Mouse (Mus musculus): ENCODE results near the gene Mvb12a. TPM values are rescaled to one million over a fixed set of nuclear protein-coding genes. Genes with fewer than 3 reads are reported as not detected.

The Mvb12a gene
- polyA plus RNA-seq, 1 experiment from 2014 or later: 133 TPM

DNA sequence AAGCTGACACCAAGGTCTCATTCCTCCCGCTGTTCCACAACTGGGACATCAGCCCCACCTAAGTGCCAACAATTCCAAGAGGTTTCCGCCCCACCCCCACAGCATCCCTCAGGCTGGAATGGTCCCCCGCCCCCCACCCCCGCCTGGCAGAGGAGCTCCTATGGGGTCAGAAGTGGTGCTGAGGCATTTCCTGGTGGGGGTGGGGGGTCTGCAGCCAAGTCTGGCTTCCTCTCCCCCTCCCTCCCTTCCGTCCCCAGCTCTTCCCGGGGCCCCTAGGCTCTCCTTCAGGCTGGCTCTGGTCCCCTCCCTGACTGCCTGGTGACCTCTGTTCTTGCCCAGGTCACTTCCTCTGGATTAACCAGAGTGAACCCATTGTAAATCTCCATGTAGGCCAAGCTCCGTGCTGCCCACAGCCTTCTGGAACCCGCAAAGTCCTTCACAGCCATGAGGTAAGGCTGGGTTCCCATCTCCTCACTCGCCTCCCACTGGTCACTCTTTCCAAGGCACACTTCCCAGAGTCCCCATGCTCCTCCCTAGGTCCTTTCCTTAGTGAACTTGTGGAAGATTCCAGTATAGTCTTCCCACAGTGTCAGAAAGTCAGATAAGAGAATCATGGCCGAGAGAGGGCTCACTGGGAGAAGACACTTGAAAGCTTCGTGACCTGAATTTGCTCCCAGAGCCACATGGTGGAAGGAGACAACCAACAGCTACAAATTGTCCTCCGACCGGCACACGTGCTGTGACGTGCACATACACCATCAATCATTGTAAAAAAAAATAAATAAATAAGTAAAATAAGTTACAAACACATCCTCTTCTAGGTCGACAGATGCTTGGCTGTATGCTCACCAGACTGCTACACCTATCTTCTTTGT lies 43.7 kb upstream of the Mvb12a start:
- TF ChIP-seq CTCF (IDR thresholded peaks at IDR 0.05; ENCODE audit: low read depth): no peak
- Histone ChIP-seq H3K4me3 (ENCODE audit: low read depth, low read length) (no peak overlapping the region), H3K4me2 (replicated peaks; ENCODE audit: low read depth) (no peak overlapping the region), H3K4me1 (replicated peaks; ENCODE audit: control insufficient read depth, insufficient read depth, low read length) (peaks cover 3% of the 10 kb centered on the region), H3K36me3 (ENCODE audit: control insufficient read depth, insufficient read depth) (peaks cover 6% of the 10 kb centered on the region; the same call in 1 of the 2 replicates), H3K27me3 (replicated peaks; ENCODE audit: control insufficient read depth, insufficient read depth, low read length) (no peaks in the 10 kb centered on the region), H3K9me3 (ENCODE audit: control insufficient read depth) (no peaks in the 10 kb centered on the region), H3K27ac (ENCODE audit: low read depth, low read length) (peak overlapping the region; percentile 7; the same call in 1 of the 2 replicates), H3K9ac (ENCODE audit: low read depth, low read length) (no peak overlapping the region)
- 36% methylated on average over 16 of the region's 16 CpGs for WGBS
- no peak for ATAC-seq

DNA sequence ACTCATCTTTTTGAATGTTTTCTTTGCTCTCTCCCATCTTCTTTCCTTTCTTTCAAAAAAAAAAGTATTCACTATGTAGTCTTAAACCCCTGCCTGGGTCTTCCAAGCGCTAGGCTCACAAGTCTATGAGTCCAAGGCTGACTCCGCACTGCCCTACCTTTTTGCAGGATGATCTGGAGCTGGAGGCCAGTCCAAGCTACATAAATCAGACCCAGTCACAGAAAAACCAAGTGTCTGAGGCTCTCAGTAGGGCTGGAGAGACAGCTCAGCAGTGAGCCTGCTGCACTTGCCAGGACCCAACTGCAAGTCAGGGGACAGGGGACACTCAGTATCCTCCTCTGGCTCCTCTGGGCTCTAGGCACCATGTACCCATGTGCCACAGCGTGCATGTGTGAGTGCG lies 38.4 kb upstream of the Mvb12a start:
- Histone ChIP-seq H3K9ac (ENCODE audit: low read depth, low read length) (no peak overlapping the region), H3K36me3 (ENCODE audit: control insufficient read depth, insufficient read depth) (no peaks in the 10 kb centered on the region), H3K27ac (ENCODE audit: low read depth, low read length) (no peak overlapping the region), H3K4me1 (replicated peaks; ENCODE audit: control insufficient read depth, insufficient read depth, low read length) (no peaks in the 10 kb centered on the region), H3K27me3 (replicated peaks; ENCODE audit: control insufficient read depth, insufficient read depth, low read length) (peaks cover 33% of the 10 kb centered on the region), H3K4me3 (ENCODE audit: low read depth, low read length) (no peak overlapping the region), H3K4me2 (replicated peaks; ENCODE audit: low read depth) (no peak overlapping the region), H3K9me3 (ENCODE audit: control insufficient read depth) (no peaks in the 10 kb centered on the region)
- WGBS: 88% methylated on average over 4 of the region's 4 CpGs
- no peak for ATAC-seq
- TF ChIP-seq CTCF (IDR thresholded peaks at IDR 0.05; ENCODE audit: low read depth): no peak

DNA sequence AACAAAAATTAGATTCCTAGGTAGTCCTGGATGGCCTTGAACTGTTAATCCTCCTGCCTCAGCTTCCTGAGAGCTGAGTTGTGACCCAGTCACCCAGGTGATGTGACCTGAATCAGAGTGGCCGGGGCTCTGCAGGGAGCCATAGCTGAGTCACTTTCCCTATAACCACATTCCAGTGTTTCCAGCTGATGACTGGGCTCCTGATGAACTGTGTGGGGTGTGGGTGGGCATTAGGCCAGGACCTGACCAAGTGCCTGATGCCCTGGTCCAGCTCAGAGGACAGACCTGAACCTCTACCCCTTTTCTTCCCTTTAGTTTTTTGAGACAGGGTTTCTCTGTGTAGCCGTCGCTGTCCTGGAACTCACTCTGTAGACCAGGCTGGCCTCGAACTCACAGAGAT lies 37.4 kb upstream of the Mvb12a start:
- Histone ChIP-seq H3K4me1 (replicated peaks; ENCODE audit: control insufficient read depth, insufficient read depth, low read length) (no peaks in the 10 kb centered on the region), H3K9me3 (ENCODE audit: control insufficient read depth) (no peaks in the 10 kb centered on the region), H3K36me3 (ENCODE audit: control insufficient read depth, insufficient read depth) (no peaks in the 10 kb centered on the region), H3K4me2 (replicated peaks; ENCODE audit: low read depth) (no peak overlapping the region), H3K4me3 (ENCODE audit: low read depth, low read length) (no peak overlapping the region), H3K9ac (ENCODE audit: low read depth, low read length) (no peak overlapping the region), H3K27ac (ENCODE audit: low read depth, low read length) (no peak overlapping the region), H3K27me3 (replicated peaks; ENCODE audit: control insufficient read depth, insufficient read depth, low read length) (peaks cover 33% of the 10 kb centered on the region)
- no peak for ATAC-seq
- WGBS: 90% methylated on average over 4 of the region's 4 CpGs
- TF ChIP-seq CTCF (IDR thresholded peaks at IDR 0.05; ENCODE audit: low read depth): no peak

DNA sequence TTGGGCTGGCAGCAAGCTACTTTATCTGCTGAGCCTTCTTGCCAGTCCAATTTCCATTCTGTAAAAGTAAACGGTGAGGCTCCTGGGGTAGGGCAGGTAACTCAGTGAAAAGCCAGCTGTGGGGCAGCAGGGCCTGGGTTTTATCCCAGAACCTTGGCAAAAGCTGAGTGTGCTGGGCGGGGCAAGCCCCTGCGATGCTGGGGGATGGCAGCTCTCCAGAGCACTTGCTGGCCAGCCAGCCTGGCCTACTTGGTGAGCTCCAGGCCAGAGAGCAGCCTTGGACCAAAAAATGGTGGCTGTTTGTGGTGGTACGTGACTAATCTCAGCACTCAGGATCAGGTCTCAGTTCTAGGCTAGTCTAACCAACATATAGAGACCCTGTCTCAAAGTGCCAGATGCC lies 36.7 kb upstream of the Mvb12a start:
- ATAC-seq: no peak
- 71% methylated on average over 4 of the region's 4 CpGs for WGBS
- Histone ChIP-seq H3K9me3 (ENCODE audit: control insufficient read depth) (no peaks in the 10 kb centered on the region), H3K27ac (ENCODE audit: low read depth, low read length) (no peak overlapping the region), H3K4me3 (ENCODE audit: low read depth, low read length) (no peak overlapping the region), H3K9ac (ENCODE audit: low read depth, low read length) (no peak overlapping the region), H3K36me3 (ENCODE audit: control insufficient read depth, insufficient read depth) (no peaks in the 10 kb centered on the region), H3K4me2 (replicated peaks; ENCODE audit: low read depth) (no peak overlapping the region), H3K4me1 (replicated peaks; ENCODE audit: control insufficient read depth, insufficient read depth, low read length) (no peaks in the 10 kb centered on the region), H3K27me3 (replicated peaks; ENCODE audit: control insufficient read depth, insufficient read depth, low read length) (peaks cover 33% of the 10 kb centered on the region)
- no peak for TF ChIP-seq CTCF (IDR thresholded peaks at IDR 0.05; ENCODE audit: low read depth)

- TF ChIP-seq CTCF (IDR thresholded peaks at IDR 0.05; ENCODE audit: low read depth): no peak
- H3K9ac ChIP-seq (ENCODE audit: low read depth, low read length): 0 out of 2 replicates have a peak overlapping the region, but pooled peaks have one; percentile 22
- no peaks in the 10 kb centered on the region for H3K36me3 ChIP-seq (ENCODE audit: control insufficient read depth, insufficient read depth)
- no peaks in the 10 kb centered on the region for H3K9me3 ChIP-seq (ENCODE audit: control insufficient read depth)
- H3K27me3 ChIP-seq (replicated peaks; ENCODE audit: control insufficient read depth, insufficient read depth, low read length): peaks cover 33% of the 10 kb centered on the region
- no peak overlapping the region for H3K27ac ChIP-seq (ENCODE audit: low read depth, low read length)
- under 1% methylated on average over 61 of the region's 61 CpGs for WGBS
- no peaks in the 10 kb centered on the region for H3K4me1 ChIP-seq (replicated peaks; ENCODE audit: control insufficient read depth, insufficient read depth, low read length)
- peak overlapping the region; percentile 72 for H3K4me2 ChIP-seq (replicated peaks; ENCODE audit: low read depth)
- peak; percentile 68 for ATAC-seq
- H3K4me3 ChIP-seq (ENCODE audit: low read depth, low read length): peak overlapping the region; percentile 40
Measured at GRCm38 (mm10) chr8:71507589-71508104, 35.1 kb upstream of the Mvb12a start.

GRCm38 (mm10) chr8:71509316-71509715 lies 33.4 kb upstream of the Mvb12a start:
- Histone ChIP-seq H3K4me3 (ENCODE audit: low read depth, low read length) (no peak overlapping the region), H3K9ac (ENCODE audit: low read depth, low read length) (no peak overlapping the region), H3K27ac (ENCODE audit: low read depth, low read length) (no peak overlapping the region), H3K4me2 (replicated peaks; ENCODE audit: low read depth) (peak overlapping the region; percentile 21; the same call in 1 of the 2 replicates), H3K27me3 (replicated peaks; ENCODE audit: control insufficient read depth, insufficient read depth, low read length) (peaks cover 33% of the 10 kb centered on the region), H3K4me1 (replicated peaks; ENCODE audit: control insufficient read depth, insufficient read depth, low read length) (no peaks in the 10 kb centered on the region), H3K36me3 (ENCODE audit: control insufficient read depth, insufficient read depth) (no peaks in the 10 kb centered on the region), H3K9me3 (ENCODE audit: control insufficient read depth) (no peaks in the 10 kb centered on the region)
- TF ChIP-seq CTCF (IDR thresholded peaks at IDR 0.05; ENCODE audit: low read depth): no peak
- 62% methylated on average over 2 of the region's 2 CpGs for WGBS
- ATAC-seq: no peak
